Mouse (Mus musculus) small intestine, adult 2 months (tissue): ENCODE data around the gene Qprt.
A peak's percentile ranks its signal among the peaks of the same experiment; 100 is the strongest.

Experiments
- CTCF ChIP-seq: fragments of 200-500 bp; IDR thresholded peaks from 2 replicates; pipeline ENCODE4 v1.5.1; 2012; ENCODE audit warnings: low read depth, mild to moderate bottlenecking, control low read depth, inconsistent platforms, low read length, moderate library complexity, mixed read lengths; ENCODE audit not compliant: insufficient replicate concordance, insufficient read length; ENCODE audit errors: extremely low read depth
- POLR2A ChIP-seq: fragments of 200-500 bp; IDR thresholded peaks from 2 replicates; pipeline ENCODE4 v1.6.1; 2012; ENCODE audit warnings: low read depth, mild to moderate bottlenecking, control low read depth, inconsistent platforms, low read length, moderate library complexity

- TF ChIP-seq CTCF = peak; percentile 65; the same call in 1 of the 2 replicates
- TF ChIP-seq POLR2A = no peak
Measured at GRCm38 (mm10) chr7:127111461-127111860, 10.6 kb downstream of the Qprt start.
